In genomic region chr14:76622634-76623291, GRCm38 (mm10) we compare ENCODE assay signal across 8 mouse cellular contexts.
DNase-seq lines count a peak whose midpoint lies in the region; ATAC-seq and TF ChIP-seq lines count a peak whose summit lies in the region.

No protein-coding gene starts in this region.

- H3K27me3 ChIP-seq in forebrain, postnatal 0 days (ENCODE audit: insufficient read depth, low read length) = no peaks in the 10 kb centered on the region
- H3K27me3 ChIP-seq in kidney, embryonic 14.5 days (ENCODE audit: control insufficient read depth, insufficient read depth, low read length) = no peaks in the 10 kb centered on the region
- H3K27me3 ChIP-seq in midbrain, embryonic 10.5 days (ENCODE audit: low read depth, poor library complexity, severe bottlenecking) = no peaks in the 10 kb centered on the region

- TF ChIP-seq CTCF in layer of hippocampus, adult 2 months (conservative IDR thresholded peaks at IDR 0.05) = no peak
- no peak for TF ChIP-seq CTCF in forebrain, postnatal 0 days (IDR thresholded peaks at IDR 0.05; ENCODE audit: low read depth)

- H3K9ac ChIP-seq in forebrain, postnatal 0 days = no peak overlapping the region
- H3K9ac ChIP-seq in kidney, embryonic 14.5 days (ENCODE audit: low read depth, low read length) = peak overlapping the region; percentile 38; the same call in 1 of the 2 replicates

- H3K36me3 ChIP-seq in forebrain, postnatal 0 days (ENCODE audit: insufficient read depth) = no peaks in the 10 kb centered on the region
- H3K36me3 ChIP-seq in kidney, embryonic 14.5 days (ENCODE audit: control insufficient read depth, insufficient read depth, low read length) = no peaks in the 10 kb centered on the region
- no peaks in the 10 kb centered on the region for H3K36me3 ChIP-seq in midbrain, embryonic 10.5 days

- peaks cover 39% of the 10 kb centered on the region for H3K4me1 ChIP-seq in forebrain, postnatal 0 days (ENCODE audit: insufficient read depth)
- peaks cover 38% of the 10 kb centered on the region for H3K4me1 ChIP-seq in kidney, embryonic 14.5 days (ENCODE audit: control insufficient read depth, insufficient read depth, low read length)
- H3K4me1 ChIP-seq in midbrain, embryonic 10.5 days = peaks cover 68% of the 10 kb centered on the region

- WGBS in forebrain, postnatal 0 days = 11% methylated on average over 11 of the region's 11 CpGs
- WGBS in kidney, embryonic 14.5 days = 3% methylated on average over 11 of the region's 11 CpGs
- WGBS in midbrain, embryonic 10.5 days = 7% methylated on average over 11 of the region's 11 CpGs

- no peaks in the 10 kb centered on the region for H3K9me3 ChIP-seq in forebrain, postnatal 0 days (ENCODE audit: low read length)
- H3K9me3 ChIP-seq in kidney, embryonic 14.5 days (ENCODE audit: control insufficient read depth, low read length) = no peaks in the 10 kb centered on the region
- H3K9me3 ChIP-seq in midbrain, embryonic 10.5 days (replicated peaks) = no peaks in the 10 kb centered on the region

- no peak for DNase-seq in layer of hippocampus, adult 2 months (ENCODE audit: low spot score in 2 of 2)
- no peak for DNase-seq in layer of hippocampus, postnatal 36 days
- no peak for DNase-seq in forebrain, postnatal 0 days
- peak; percentile 73 for DNase-seq in midbrain, embryonic 10.5 days (ENCODE audit: low spot score)
- peak; percentile 66 for DNase-seq in yolk sac, embryonic 10.5 days (ENCODE audit: low spot score)
- DNase-seq in left cerebral cortex, adult 11 months (ENCODE audit: low spot score) = no peak
- DNase-seq in spleen, adult 18-20 months = no peak

- no peak overlapping the region for H3K4me2 ChIP-seq in forebrain, postnatal 0 days (ENCODE audit: low read depth)
- peak overlapping the region; percentile 23; the same call in 1 of the 2 replicates for H3K4me2 ChIP-seq in kidney, embryonic 14.5 days (replicated peaks; ENCODE audit: low read depth, low read length)

- no peak overlapping the region; the same call in 1 of the 2 replicates for H3K4me3 ChIP-seq in layer of hippocampus, adult 2 months
- no peak overlapping the region for H3K4me3 ChIP-seq in forebrain, postnatal 0 days (ENCODE audit: low read depth, low read length)
- H3K4me3 ChIP-seq in kidney, embryonic 14.5 days (ENCODE audit: low read length) = no peak overlapping the region
- H3K4me3 ChIP-seq in midbrain, embryonic 10.5 days = peak overlapping the region; percentile 26

- peak; percentile 25; the same call in 1 of the 2 replicates for ATAC-seq in forebrain, postnatal 0 days
- ATAC-seq in kidney, embryonic 14.5 days (ENCODE audit: low FRiP score, low TSS enrichment) = peak; percentile 71

- peak overlapping the region; percentile 88 for H3K27ac ChIP-seq in layer of hippocampus, adult 2 months
- H3K27ac ChIP-seq in forebrain, postnatal 0 days (ENCODE audit: low read depth, low read length) = peak overlapping the region; percentile 70
- H3K27ac ChIP-seq in kidney, embryonic 14.5 days (ENCODE audit: low read depth, low read length) = peak overlapping the region; percentile 93
- peak overlapping the region; percentile 87 for H3K27ac ChIP-seq in midbrain, embryonic 10.5 days (replicated peaks)

Comparison
In these comparisons a context has a peak if more than half of its experiments do, and no peak if none do; other contexts are left out.
1. DNase-seq: peak in midbrain, embryonic 10.5 days (single experiment) and yolk sac, embryonic 10.5 days (single experiment); none in layer of hippocampus, adult 2 months (0 of 2), layer of hippocampus, postnatal 36 days (0 of 2), forebrain, postnatal 0 days (single experiment), left cerebral cortex, adult 11 months (single experiment) and spleen, adult 18-20 months (0 of 2).
2. Peak in every context shown above with its lines, with median percentiles within 50 percentile points of each other: H3K27ac ChIP-seq.